Mouse (Mus musculus): ENCODE measurements around the gene Thap4. TPM values are rescaled to one million over a fixed set of nuclear protein-coding genes. Genes with fewer than 3 reads are reported as not detected.
"Not testable (repeated sequence)": the region's sequence is repeated elsewhere in the genome, so short reads cannot be mapped to it uniquely, and the experiment has no call there.

Gene Thap4
- polyA plus RNA-seq, 1 experiment from 2014 or later = 43.7 TPM

GRCm38 (mm10) chr1:93686961-93687320, 67.7 kb downstream of the Thap4 start:
- 40% methylated on average over 3 of the region's 3 CpGs for WGBS
- H3K27ac ChIP-seq (replicated peaks) = no peak overlapping the region
- H3K4me1 ChIP-seq = peaks cover 12% of the 10 kb centered on the region; the same call in 1 of the 2 replicates
- 0 out of 2 replicates have a peak, but pooled peaks cover 3% of the 10 kb centered on the region for H3K36me3 ChIP-seq
- peaks cover 35% of the 10 kb centered on the region for H3K27me3 ChIP-seq
- H3K9me3 ChIP-seq = no peaks in the 10 kb centered on the region
- peak overlapping the region; percentile 84 for H3K4me2 ChIP-seq (replicated peaks)
- ATAC-seq (ENCODE audit: low FRiP score, low read depth) = peak; percentile 1; the same call in 1 of the 2 replicates
- no peak overlapping the region for H3K9ac ChIP-seq (replicated peaks)
- peak overlapping the region; percentile 57 for H3K4me3 ChIP-seq

DNA sequence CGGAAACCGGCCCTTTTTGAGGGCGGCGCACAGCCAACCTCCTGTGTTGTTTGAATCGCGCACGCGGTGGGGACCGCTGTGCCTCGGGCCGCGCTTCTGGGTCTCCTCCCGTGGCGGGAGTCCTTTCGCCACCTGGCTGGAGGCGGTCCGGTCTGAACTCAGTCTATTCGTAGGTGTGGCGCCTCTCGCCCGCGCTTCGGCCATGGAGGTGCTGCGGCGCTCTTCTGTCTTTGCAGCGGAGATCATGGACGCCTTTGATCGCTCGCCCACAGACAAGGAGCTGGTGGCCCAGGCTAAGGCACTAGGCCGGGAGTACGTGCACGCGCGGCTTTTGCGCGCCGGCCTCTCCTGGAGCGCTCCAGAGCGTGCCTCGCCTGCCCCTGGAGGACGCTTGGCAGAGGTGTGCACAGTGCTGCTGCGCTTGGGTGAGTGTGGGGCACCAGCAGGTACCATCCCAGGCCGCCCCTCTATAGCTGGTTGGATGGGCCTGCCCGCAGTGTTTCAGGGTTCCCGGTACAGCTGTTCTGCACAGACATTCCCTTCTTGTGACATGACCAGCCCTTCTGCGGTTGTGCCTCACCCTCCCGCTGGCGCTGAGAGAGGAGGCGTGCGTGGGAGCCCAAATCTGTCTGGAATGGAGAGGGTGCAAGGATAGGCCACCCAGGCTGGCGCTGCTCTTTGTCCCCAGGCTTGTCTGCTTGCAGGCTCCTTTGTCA, 68.3 kb downstream of the Thap4 start:
- no peak overlapping the region; the same call in 1 of the 2 replicates for H3K27ac ChIP-seq (replicated peaks)

GRCm38 (mm10) chr1:93685401-93686244, 69.0 kb downstream of the Thap4 start, which contains the start of gene Bok:
Gene Bok (plus strand): TSS chr1:93685660.
- Histone ChIP-seq H3K27ac (replicated peaks) (peak within 1 kb of the TSS; percentile 10; the same call in 1 of the 2 replicates), H3K9ac (replicated peaks) (peak within 1 kb of the TSS; percentile 62), H3K36me3 (no peaks in the 10 kb centered on the region), H3K9me3 (no peaks in the 10 kb centered on the region), H3K4me2 (replicated peaks) (peak within 1 kb of the TSS; percentile 84), H3K4me1 (peaks cover 12% of the 10 kb centered on the region; the same call in 1 of the 2 replicates), H3K27me3 (peaks cover 35% of the 10 kb centered on the region), H3K4me3 (peak within 1 kb of the TSS; percentile 57)
- ATAC-seq (ENCODE audit: low FRiP score, low read depth) = peak; percentile 55
- 1% methylated on average over 78 of the region's 78 CpGs for WGBS

More for the DNA sequence above, 68.3 kb downstream of the Thap4 start:
- H3K4me1 ChIP-seq = peaks cover 12% of the 10 kb centered on the region; the same call in 1 of the 2 replicates
- peak; percentile 84 for ATAC-seq (ENCODE audit: low FRiP score, low read depth)
- H3K4me2 ChIP-seq (replicated peaks) = peak overlapping the region; percentile 84
- peaks cover 35% of the 10 kb centered on the region for H3K27me3 ChIP-seq
- WGBS = 2% methylated on average over 51 of the region's 51 CpGs
- peak overlapping the region; percentile 62 for H3K9ac ChIP-seq (replicated peaks)
- no peaks in the 10 kb centered on the region for H3K9me3 ChIP-seq
- H3K36me3 ChIP-seq = 0 out of 2 replicates have a peak, but pooled peaks cover 3% of the 10 kb centered on the region
- peak overlapping the region; percentile 57 for H3K4me3 ChIP-seq

DNA sequence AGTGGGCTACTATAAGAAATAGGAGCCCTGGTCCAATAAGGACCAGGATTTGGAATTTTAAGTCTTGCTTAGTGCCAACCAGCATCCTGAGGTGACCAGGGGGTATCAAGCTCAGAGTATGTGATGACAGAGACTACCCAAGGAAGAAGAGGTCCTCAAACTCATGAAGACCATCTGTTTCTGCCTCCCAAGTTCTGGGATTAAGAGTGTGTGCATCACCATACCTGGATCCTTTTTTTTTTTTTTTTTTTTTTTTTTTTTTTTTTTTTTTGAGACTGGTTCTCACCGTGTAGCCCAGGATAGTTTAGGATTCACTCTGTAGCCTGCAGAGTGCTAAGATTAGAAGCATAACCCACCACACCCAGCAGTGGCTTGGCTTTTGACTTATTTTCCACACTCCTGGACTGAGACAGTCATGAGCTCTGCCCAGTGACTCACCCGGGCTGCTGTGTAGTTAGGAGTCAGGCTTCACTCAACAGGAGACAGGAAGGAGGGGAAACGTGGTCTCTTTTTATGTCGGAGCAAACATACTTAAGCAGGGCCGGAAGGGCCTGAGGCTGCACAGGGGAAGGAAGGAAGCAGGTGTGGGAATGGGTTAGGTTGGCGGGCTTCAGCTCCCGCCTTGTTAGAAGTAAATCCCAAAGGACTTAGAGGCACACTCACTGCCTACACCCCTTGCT, 74.6 kb downstream of the Thap4 start:
- no peak for ATAC-seq (ENCODE audit: low FRiP score, low read depth)
- H3K36me3 ChIP-seq = no peaks in the 10 kb centered on the region
- no peak overlapping the region for H3K27ac ChIP-seq (replicated peaks)
- H3K4me2 ChIP-seq (replicated peaks) = no peak overlapping the region
- peaks cover 8% of the 10 kb centered on the region for H3K27me3 ChIP-seq
- no peaks in the 10 kb centered on the region for H3K4me1 ChIP-seq
- no peaks in the 10 kb centered on the region for H3K9me3 ChIP-seq
- H3K4me3 ChIP-seq = no peak overlapping the region
- H3K9ac ChIP-seq (replicated peaks) = no peak overlapping the region
- WGBS = 67% methylated on average over 7 of the region's 7 CpGs

DNA sequence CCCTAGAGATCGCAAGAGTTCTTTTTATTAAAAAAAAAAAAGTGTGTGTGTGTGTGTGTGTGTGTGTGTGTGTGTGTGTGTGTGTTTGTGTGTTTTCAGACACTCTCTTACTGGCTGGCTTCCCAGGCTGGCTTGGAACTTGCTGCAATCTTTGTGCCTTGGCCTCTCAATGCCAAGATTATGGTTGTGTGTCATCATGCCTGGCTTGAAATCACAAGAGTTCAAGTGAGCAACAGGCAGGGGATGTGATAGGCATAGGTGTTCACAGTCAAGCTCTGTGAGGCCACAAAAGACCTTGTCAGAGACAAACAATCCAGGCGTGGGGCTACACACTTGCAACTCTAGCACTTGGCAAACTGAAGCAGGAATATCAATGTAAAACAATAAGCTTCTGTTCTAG, 76.3 kb downstream of the Thap4 start:
- WGBS = 75% methylated on average over 2 of the region's 2 CpGs
- H3K27ac ChIP-seq (replicated peaks) = no peak overlapping the region
- H3K4me3 ChIP-seq = no peak overlapping the region
- H3K4me2 ChIP-seq (replicated peaks) = no peak overlapping the region
- ATAC-seq (ENCODE audit: low FRiP score, low read depth) = no peak
- H3K9ac ChIP-seq (replicated peaks) = no peak overlapping the region
- no peaks in the 10 kb centered on the region for H3K36me3 ChIP-seq
- no peaks in the 10 kb centered on the region; the same call in 1 of the 2 replicates for H3K27me3 ChIP-seq
- no peaks in the 10 kb centered on the region for H3K4me1 ChIP-seq
- H3K9me3 ChIP-seq = no peaks in the 10 kb centered on the region

GRCm38 (mm10) chr1:93672682-93673081, 82.0 kb downstream of the Thap4 start:
- Histone ChIP-seq H3K36me3 (no peaks in the 10 kb centered on the region), H3K9ac (replicated peaks) (no peak overlapping the region), H3K27ac (replicated peaks) (no peak overlapping the region), H3K9me3 (no peaks in the 10 kb centered on the region), H3K4me1 (peaks cover 11% of the 10 kb centered on the region), H3K27me3 (peaks cover 1% of the 10 kb centered on the region; the same call in 1 of the 2 replicates), H3K4me2 (replicated peaks) (no peak overlapping the region), H3K4me3 (no peak overlapping the region)
- 92% methylated on average over 5 of the region's 5 CpGs for WGBS
- no peak for ATAC-seq (ENCODE audit: low FRiP score, low read depth)

DNA sequence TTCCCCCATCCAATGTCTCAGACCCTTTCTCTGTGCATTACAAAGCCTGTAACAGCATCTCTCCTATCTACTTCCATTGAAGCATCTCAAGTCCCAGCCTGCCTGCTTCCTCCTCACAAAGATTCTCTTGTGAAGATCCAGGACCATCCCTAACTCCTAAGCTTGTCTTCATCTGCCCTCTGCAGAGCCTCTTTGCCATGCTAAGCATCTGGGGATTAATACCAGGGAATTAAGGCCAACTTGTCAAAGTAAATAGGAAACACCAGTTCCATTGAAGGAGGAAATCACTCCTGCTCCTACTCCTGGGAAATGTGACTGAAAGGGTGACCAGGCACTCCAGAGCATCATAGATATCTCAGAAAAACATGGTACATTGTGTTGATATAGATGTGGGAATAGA, 84.7 kb downstream of the Thap4 start:
- H3K4me3 ChIP-seq = no peak overlapping the region
- no peaks in the 10 kb centered on the region for H3K9me3 ChIP-seq
- no peak overlapping the region for H3K4me2 ChIP-seq (replicated peaks)
- no peak overlapping the region for H3K9ac ChIP-seq (replicated peaks)
- no peak overlapping the region for H3K27ac ChIP-seq (replicated peaks)
- peaks cover 11% of the 10 kb centered on the region for H3K4me1 ChIP-seq
- no peaks in the 10 kb centered on the region for H3K36me3 ChIP-seq
- peaks cover 12% of the 10 kb centered on the region; the same call in 1 of the 2 replicates for H3K27me3 ChIP-seq
- ATAC-seq (ENCODE audit: low FRiP score, low read depth) = no peak

DNA sequence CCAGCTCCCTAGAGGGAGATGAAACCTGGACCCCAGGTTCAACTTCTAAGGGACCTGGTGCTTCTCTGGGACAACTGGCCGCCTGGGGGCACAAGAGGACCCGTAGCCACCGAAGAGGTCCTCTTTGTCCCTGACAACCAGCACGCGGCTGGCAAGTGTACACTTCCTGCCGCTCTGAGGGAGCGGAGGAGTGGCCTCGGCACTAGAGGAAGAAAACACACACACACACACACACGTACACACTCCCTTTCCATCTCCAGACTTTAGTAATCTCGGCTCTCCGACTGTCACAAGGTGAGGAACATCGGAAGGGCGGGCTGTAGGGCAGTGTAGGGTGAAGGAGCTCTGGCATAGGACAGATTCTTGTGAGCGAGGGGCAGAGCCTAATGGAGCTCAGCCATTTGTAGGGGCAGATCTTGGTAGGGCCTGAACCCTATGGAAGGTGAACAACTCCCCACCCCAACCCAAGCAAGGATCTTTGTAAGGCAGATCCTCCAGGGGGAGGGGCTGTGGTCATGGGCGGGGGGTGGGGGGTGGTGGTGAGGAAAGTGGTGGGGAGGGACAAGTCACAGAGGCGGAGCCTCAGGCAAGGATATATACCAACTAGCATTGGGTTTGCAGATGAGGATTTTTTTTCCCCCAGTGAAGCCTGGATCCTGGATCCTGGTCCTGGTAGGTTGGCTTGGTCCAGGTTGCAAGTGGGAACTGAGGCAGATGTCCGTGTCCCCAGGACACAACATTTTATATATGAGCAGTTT, 85.7 kb downstream of the Thap4 start:
- peak overlapping the region; percentile 60 for H3K9ac ChIP-seq (replicated peaks)
- H3K27ac ChIP-seq (replicated peaks) = peak overlapping the region; percentile 54; the same call in 1 of the 2 replicates
- peaks cover 11% of the 10 kb centered on the region for H3K4me1 ChIP-seq
- no peaks in the 10 kb centered on the region for H3K36me3 ChIP-seq
- H3K4me2 ChIP-seq (replicated peaks) = peak overlapping the region; percentile 61
- H3K4me3 ChIP-seq = peak overlapping the region; percentile 37
- ATAC-seq (ENCODE audit: low FRiP score, low read depth) = peak; percentile 91
- peaks cover 12% of the 10 kb centered on the region; the same call in 1 of the 2 replicates for H3K27me3 ChIP-seq
- WGBS = 11% methylated on average over 17 of the region's 17 CpGs
- H3K9me3 ChIP-seq = no peaks in the 10 kb centered on the region

DNA sequence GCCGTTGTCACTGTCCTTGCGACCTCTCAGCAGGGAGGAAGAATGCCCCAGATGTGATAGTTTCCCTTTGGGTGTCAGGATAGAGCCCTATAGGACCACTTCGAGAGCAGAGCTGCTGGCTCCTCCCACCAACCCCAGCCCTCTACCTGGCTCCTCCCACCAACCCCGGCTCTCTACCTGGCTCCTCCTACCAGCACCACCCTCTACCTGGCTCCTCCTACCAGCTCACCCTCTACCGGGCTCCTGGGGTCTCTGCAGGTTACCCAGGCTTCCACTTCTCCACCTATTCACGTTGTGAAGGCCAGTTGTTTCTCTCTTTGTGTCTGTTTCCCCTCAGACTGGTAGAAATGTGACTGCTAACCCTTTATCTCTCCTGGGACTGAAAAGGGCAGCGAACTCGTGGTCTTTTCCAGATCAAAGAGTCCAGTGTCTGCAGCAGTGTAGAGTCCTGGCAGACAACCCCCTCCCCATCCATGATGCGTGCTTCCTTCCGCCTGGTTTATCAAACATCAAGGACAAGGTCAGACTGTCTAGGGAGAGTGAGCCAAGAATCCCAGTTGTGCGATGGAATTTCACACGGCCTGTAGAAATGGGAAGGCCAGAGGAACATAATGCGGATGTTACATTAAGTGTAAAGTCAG, 86.8 kb downstream of the Thap4 start:
- Histone ChIP-seq H3K4me1 (peaks cover 11% of the 10 kb centered on the region), H3K9me3 (no peaks in the 10 kb centered on the region), H3K4me2 (replicated peaks) (no peak overlapping the region), H3K27me3 (peaks cover 12% of the 10 kb centered on the region; the same call in 1 of the 2 replicates), H3K27ac (replicated peaks) (no peak overlapping the region), H3K9ac (replicated peaks) (no peak overlapping the region), H3K36me3 (no peaks in the 10 kb centered on the region), H3K4me3 (no peak overlapping the region)
- WGBS = 31% methylated on average over 13 of the region's 13 CpGs
- ATAC-seq (ENCODE audit: low FRiP score, low read depth) = no peak; the same call in 1 of the 2 replicates

- not testable (repeated sequence) for H3K4me2 ChIP-seq (replicated peaks); H3K4me3 ChIP-seq; H3K9ac ChIP-seq (replicated peaks); H3K27ac ChIP-seq (replicated peaks); ATAC-seq (ENCODE audit: low FRiP score, low read depth); H3K4me1 ChIP-seq; H3K36me3 ChIP-seq; H3K9me3 ChIP-seq; H3K27me3 ChIP-seq
Measured at GRCm38 (mm10) chr1:93658559-93658958, 96.1 kb downstream of the Thap4 start, which contains the start of gene Stk25. Gene Stk25 (minus strand): TSS chr1:93658659.

GRCm38 (mm10) chr1:93657025-93657360, 97.7 kb downstream of the Thap4 start:
- ATAC-seq (ENCODE audit: low FRiP score, low read depth) = no peak
- Histone ChIP-seq H3K4me3 (no peak overlapping the region), H3K9me3 (no peaks in the 10 kb centered on the region), H3K36me3 (no peaks in the 10 kb centered on the region), H3K27me3 (no peaks in the 10 kb centered on the region), H3K9ac (replicated peaks) (no peak overlapping the region), H3K4me2 (replicated peaks) (no peak overlapping the region), H3K4me1 (no peaks in the 10 kb centered on the region), H3K27ac (replicated peaks) (no peak overlapping the region)
- 83% methylated on average over 5 of the region's 5 CpGs for WGBS
